Mouse (Mus musculus) activated CD4-positive, CD25-positive, alpha-beta regulatory T cell (primary cell): ENCODE data around the gene Tirap. TPM values are rescaled to one million over a fixed set of nuclear protein-coding genes. Genes with fewer than 3 reads are reported as not detected.

Experiments
- polyA plus RNA-seq, 2 experiments: library from polyadenylated mRNA; unstranded; fragments of 100-300 nt; shearing (Covaris generic); gene quantifications; one replicate each; pipeline ENCODE4 v1.2.1; 2017

The Tirap gene
- 10 to 100 TPM in 1 of 2 experiments, 1 to 10 TPM in 1; 1.1 to 11.8 TPM for polyA plus RNA-seq

DNA sequence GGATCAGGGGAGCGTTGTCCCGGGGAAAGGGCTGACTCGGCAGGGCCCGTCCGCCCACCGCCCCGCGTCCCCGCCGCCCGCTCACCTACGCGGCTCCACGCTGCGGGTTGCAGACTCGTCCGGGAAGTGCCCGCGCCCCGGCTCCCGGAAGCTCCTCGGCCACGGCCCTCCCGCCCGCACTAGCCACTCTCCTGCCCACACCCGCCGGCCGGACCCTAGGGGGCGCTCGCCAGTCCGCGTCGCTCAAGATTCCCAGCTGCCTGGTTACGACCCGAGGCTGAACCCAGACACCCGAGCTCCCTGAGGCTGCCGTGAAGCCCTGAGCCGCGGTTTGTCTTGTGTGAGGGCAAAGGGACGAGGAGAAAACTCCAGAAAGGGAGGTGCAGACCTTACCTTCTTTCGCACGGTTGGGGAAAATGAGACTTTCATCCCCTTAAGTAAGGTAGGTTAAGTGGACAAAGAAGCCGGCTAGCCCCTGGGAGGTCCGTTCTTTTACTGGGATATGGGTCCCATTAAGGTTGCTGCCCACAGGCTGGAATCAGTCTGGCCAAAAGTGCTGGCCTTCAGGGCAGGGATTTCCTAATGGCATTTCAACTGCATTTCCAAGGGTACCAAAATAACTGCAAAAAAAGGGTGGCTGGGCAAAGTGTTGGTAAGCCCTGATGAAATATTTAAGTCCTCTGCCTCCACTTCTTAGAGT lies at the start of gene Tirap, which contains the start of gene Srpr:
Gene Tirap, minus strand, starts transcription at position 520 of the 700 bp plus-strand sequence.
Gene Srpr, plus strand, starts transcription at position 404 of the 700 bp plus-strand sequence.

DNA sequence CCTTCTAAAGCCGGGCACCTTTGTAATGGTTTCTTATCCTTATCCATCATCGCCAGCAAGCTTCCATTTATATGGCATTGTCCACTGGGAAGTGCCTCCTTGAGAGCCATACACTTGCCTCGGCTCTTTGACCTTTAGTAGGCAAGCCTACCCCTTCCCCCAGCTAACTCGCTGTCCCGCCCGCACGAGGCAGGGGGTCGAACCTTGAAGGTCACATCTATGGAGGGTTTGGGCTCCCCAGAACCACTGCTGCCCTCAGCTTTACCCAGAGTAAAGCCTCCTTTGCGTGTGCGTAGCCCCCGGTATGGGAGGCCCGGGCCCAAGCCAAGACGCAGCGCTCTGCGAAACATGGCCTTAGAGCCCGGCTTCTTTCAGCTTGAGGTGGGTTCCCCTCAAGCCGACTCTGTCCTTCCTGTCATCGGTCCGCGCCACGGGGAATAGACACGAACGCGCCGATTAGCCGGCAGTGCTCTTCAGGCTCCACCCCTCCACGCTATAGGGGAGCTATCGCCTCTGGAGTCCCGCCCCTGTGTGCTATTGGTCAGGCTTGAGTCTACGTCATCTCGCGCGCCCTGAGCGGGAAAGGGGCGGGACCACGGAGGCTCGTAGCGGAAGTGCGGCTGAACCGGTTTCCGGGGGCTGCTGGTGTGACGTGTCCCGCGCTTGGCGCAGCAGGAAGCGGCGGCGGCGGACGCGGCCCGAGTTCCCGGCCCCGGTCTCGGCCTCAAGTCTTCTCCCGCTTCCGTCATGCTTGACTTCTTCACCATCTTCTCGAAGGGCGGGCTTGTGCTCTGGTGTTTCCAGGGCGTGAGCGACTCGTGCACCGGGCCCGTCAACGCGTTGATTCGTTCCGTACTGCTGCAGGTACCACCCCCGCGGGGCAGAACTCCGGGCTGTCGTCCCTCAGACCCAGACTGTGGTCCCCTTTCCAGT lies 10.7 kb upstream of the Tirap start, which contains the start of gene Foxred1:
Gene Foxred1, minus strand, starts transcription at position 514 of the 933 bp plus-strand sequence.

GRCm38 (mm10) chr9:35175251-35176123 lies 24.6 kb downstream of the Tirap start, which contains the start of gene Dcps:
Gene Dcps, minus strand, starts transcription at chr9:35176061.

Other genes with a start within 250 kb of the Tirap start
- 10 to 100 TPM; 34.2 to 38.1 TPM for gene St3gal4, start 81.0 kb downstream of the Tirap start, polyA plus RNA-seq
- gene Dcps, start 24.2 kb downstream of the Tirap start, polyA plus RNA-seq, result 10 to 100 TPM; 73.9 to 74.4 TPM
- gene Srpr, start 116 bp downstream of the Tirap start, polyA plus RNA-seq, result 100 to 1,000 TPM in 1 of 2 experiments, 10 to 100 TPM in 1; 95.9 to 133 TPM
- 10 to 100 TPM; 37.4 to 39.3 TPM for gene Foxred1, start 10.8 kb upstream of the Tirap start, polyA plus RNA-seq
- gene Fam118b, start 67.5 kb upstream of the Tirap start, polyA plus RNA-seq, result 10 to 100 TPM; 47.9 to 55.6 TPM
- 10 to 100 TPM; 38.9 to 39.2 TPM for gene Rpusd4, start 67.6 kb upstream of the Tirap start, polyA plus RNA-seq
- gene Cdon, start 220.8 kb upstream of the Tirap start, polyA plus RNA-seq, result 1 to 10 TPM; 5.9 to 6.5 TPM